Mouse (Mus musculus) heart, postnatal 0 days (tissue): ENCODE measurements around the gene Sucla2. TPM values are rescaled to one million over a fixed set of nuclear protein-coding genes. Genes with fewer than 3 reads are reported as not detected.
A peak's percentile ranks its signal among the peaks of the same experiment; 100 is the strongest.
"Not testable (repeated sequence)": the region's sequence is repeated elsewhere in the genome, so short reads cannot be mapped to it uniquely, and the experiment has no call there.

Experiments used
- ATAC-seq: fragments of 200-750 bp; cut with Nextera tagmentation; 2 replicates; pipeline ENCODE4 v1.8.0; 2017; ENCODE audit warnings: low read depth, moderate number of reproducible peaks, moderate library complexity; ENCODE audit not compliant: insufficient read depth
- DNase-seq: peaks from one replicate; pipeline ENCODE4 v3.0.0-alpha.2; 2016; ENCODE audit warnings: low spot score
- H3K27ac ChIP-seq: fragments of 300-500 bp; sonication (generic); 2 replicates; pipeline ENCODE4 v1.5.1; 2014; ENCODE audit warnings: low read depth, mild to moderate bottlenecking
- H3K27me3 ChIP-seq: fragments of 300-500 bp; sonication (generic); 2 replicates; pipeline ENCODE4 v1.6.1; 2014; ENCODE audit warnings: low read length, mixed read lengths; ENCODE audit not compliant: control insufficient read depth, insufficient read depth
- H3K36me3 ChIP-seq: fragments of 300-500 bp; sonication (generic); replicated peaks from 2 replicates; pipeline ENCODE4 v1.6.1; 2014; ENCODE audit warnings: low read length, mixed read lengths; ENCODE audit not compliant: control insufficient read depth, insufficient read depth
- H3K4me1 ChIP-seq: fragments of 300-500 bp; sonication (generic); 2 replicates; pipeline ENCODE4 v1.6.1; 2014; ENCODE audit warnings: antibody characterized with exemption; ENCODE audit not compliant: control insufficient read depth, insufficient read depth
- H3K4me2 ChIP-seq: fragments of 300-500 bp; sonication (generic); 2 replicates; pipeline ENCODE4 v1.6.1; 2014; ENCODE audit warnings: low read depth, mild to moderate bottlenecking, low read length, moderate library complexity
- H3K4me3 ChIP-seq: fragments of 300-500 bp; sonication (generic); 2 replicates; pipeline ENCODE4 v1.5.1; 2014; ENCODE audit warnings: low read depth, low read length
- H3K9ac ChIP-seq: fragments of 300-500 bp; sonication (generic); replicated peaks from 2 replicates; pipeline ENCODE4 v1.6.1; 2014; ENCODE audit warnings: low read depth, low read length, mixed read lengths
- H3K9me3 ChIP-seq: fragments of 300-500 bp; sonication (generic); replicated peaks from 2 replicates; pipeline ENCODE4 v1.6.1; 2016; ENCODE audit warnings: low read length; ENCODE audit not compliant: control insufficient read depth
- CTCF ChIP-seq: IDR thresholded peaks from 2 replicates; pipeline ENCODE4 v1.5.1; 2016; ENCODE audit warnings: antibody characterized with exemption, control low read depth, low read depth
- EP300 ChIP-seq: IDR thresholded peaks from 2 replicates; pipeline ENCODE4 v1.6.1; 2016; ENCODE audit warnings: antibody characterized with exemption, low read depth
- WGBS: fragments of 180-500 bp; shearing (Covaris S2); extraction: QIAGEN DNeasy Blood & Tissue Kit; methylation state at CpG from one replicate; pipeline ENCODE4 v1.1.7; 2014; 5-methylcytosine and 5-hydroxymethylcytosine counted together
- polyA plus RNA-seq: library from polyadenylated mRNA; unstranded; fragments of >200 nt; fragmentation: Nextera tagmentation; extraction: Ambion mirVana; gene quantifications from 2 replicates; pipeline ENCODE4 v1.2.1, GENCODE M21; 2015
- total RNA-seq: library from RNA; depleted of rRNA; stranded (reverse); fragments of >200 nt; gene quantifications from 2 replicates; pipeline ENCODE4 v1.2.3, GENCODE M21; 2014; ENCODE audit warnings: low replicate concordance

Sucla2 gene
- total and polyA plus RNA-seq, 2 experiments from 2014 or later, result 229 to 449 TPM

DNA sequence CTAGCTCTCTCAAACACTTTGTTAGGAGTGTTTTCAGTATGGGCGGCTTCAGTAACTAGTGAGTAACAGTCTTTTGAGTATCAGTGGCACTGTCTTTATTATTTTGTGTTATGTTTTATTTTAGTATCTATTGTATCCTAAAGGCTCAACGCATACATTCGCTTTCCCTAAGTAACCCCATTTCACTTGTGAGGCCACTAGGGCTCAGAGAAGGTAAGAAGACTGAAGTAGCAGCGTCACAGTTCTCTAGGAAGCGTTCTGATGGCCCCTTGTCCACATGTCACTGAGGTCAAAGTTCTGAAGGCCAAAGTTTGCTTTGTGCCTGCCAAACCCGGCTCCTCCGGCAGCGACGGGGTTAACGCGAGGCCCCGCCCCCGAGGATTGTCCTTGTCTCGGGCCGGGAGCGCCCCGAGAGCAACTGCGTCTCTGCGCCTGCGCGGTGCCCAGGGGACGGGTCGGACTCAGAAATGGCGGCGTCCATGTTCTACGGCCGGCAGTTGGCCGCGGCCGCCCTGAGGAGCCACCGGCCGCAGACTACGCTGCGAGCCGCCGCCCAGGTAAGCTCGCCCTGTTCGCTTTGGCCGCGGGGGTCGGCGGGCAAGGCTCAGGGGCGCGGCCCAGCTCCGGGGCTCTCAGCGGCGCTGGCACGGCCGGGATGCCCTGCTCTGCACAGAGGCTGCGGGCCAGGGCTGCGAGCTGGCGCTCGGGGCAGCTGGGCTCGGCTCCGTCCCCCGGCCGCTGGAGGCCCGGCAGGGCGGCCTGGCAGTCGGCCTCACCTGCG lies 27.4 kb downstream of the Sucla2 start:
- Histone ChIP-seq H3K36me3 (peaks cover 3% of the 10 kb centered on the region; the same call in 1 of the 2 replicates), H3K27ac (peak overlapping the region; percentile 90), H3K9ac (peak overlapping the region; percentile 95), H3K4me3 (peak overlapping the region; percentile 93), H3K4me2 (peak overlapping the region; percentile 67), H3K4me1 (peaks cover 14% of the 10 kb centered on the region), H3K27me3 (no peaks in the 10 kb centered on the region), H3K9me3 (no peaks in the 10 kb centered on the region)
- WGBS, result 4% methylated on average over 61 of the region's 61 CpGs
- DNase-seq, result peak; percentile 91
- ATAC-seq, result peak; percentile 98
- TF ChIP-seq EP300 (no peak), CTCF (no peak)

DNA sequence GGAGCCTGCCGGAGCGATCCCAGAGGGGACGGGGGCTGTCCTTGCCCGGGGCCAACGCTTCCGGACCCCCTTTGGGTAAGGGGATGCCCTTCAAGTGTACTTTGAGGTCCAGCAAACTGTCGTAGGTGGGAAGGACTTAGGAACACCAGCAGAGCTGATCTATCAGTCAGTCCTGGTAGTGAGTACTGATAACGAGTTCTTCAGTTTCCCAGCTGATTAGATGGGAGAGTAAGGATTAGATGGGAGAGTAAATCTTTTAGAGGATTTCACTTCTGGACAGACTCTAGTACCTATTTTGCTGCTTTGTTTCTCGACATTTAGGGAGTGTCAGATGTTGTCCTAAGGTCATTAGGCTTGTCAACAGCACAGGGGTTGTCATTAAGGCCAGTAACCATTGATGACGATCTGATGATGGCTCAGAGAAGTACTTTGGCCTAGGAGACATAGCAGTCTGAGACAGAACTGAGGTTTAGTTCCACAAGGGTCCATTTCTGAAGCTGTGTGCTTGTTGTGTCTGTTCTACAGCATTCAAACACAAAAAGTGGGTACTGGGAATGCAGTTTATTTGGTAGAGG lies 28.1 kb downstream of the Sucla2 start:
- no peak for TF ChIP-seq EP300
- TF ChIP-seq CTCF, result no peak
- ATAC-seq (no peak), DNase-seq (no peak)
- Histone ChIP-seq H3K9ac (peak overlapping the region; percentile 95), H3K27ac (peak overlapping the region; percentile 90), H3K9me3 (no peaks in the 10 kb centered on the region), H3K4me3 (peak overlapping the region; percentile 93), H3K4me1 (peaks cover 14% of the 10 kb centered on the region), H3K36me3 (peaks cover 3% of the 10 kb centered on the region; the same call in 1 of the 2 replicates), H3K27me3 (no peaks in the 10 kb centered on the region), H3K4me2 (peak overlapping the region; percentile 67)
- under 1% methylated on average over 10 of the region's 10 CpGs for WGBS

- not testable (repeated sequence) for DNase-seq
- H3K36me3 ChIP-seq, result peaks cover 26% of the 10 kb centered on the region
Observed at GRCm38 (mm10) chr14:73569831-73570230, 44.7 kb downstream of the Sucla2 start.

GRCm38 (mm10) chr14:73571143-73571542 lies 46.0 kb downstream of the Sucla2 start:
- peaks cover 29% of the 10 kb centered on the region for H3K36me3 ChIP-seq
- DNase-seq, result no peak
- no peak overlapping the region for H3K27ac ChIP-seq
- no peak overlapping the region for H3K9ac ChIP-seq
- no peak overlapping the region for H3K4me3 ChIP-seq
- no peaks in the 10 kb centered on the region for H3K4me1 ChIP-seq
- no peaks in the 10 kb centered on the region for H3K9me3 ChIP-seq
- no peak for TF ChIP-seq EP300
- no peak for TF ChIP-seq CTCF
- no peak for ATAC-seq
- WGBS, result 77% methylated on average over 4 of the region's 4 CpGs
- H3K4me2 ChIP-seq, result no peak overlapping the region
- no peaks in the 10 kb centered on the region for H3K27me3 ChIP-seq

More at GRCm38 (mm10) chr14:73569831-73570230, 44.7 kb downstream of the Sucla2 start:
- not testable (repeated sequence) for H3K4me2 ChIP-seq, H3K9me3 ChIP-seq, ATAC-seq, H3K4me3 ChIP-seq, H3K27me3 ChIP-seq, H3K9ac ChIP-seq, H3K4me1 ChIP-seq, H3K27ac ChIP-seq
- 84% methylated on average over 4 of the region's 4 CpGs for WGBS

- Histone ChIP-seq H3K27me3 (no peaks in the 10 kb centered on the region), H3K9me3 (no peaks in the 10 kb centered on the region), H3K27ac (no peak overlapping the region), H3K9ac (no peak overlapping the region), H3K4me2 (no peak overlapping the region), H3K4me1 (no peaks in the 10 kb centered on the region), H3K4me3 (no peak overlapping the region), H3K36me3 (peaks cover 39% of the 10 kb centered on the region)
- ATAC-seq, result no peak
- 62% methylated on average over 5 of the region's 5 CpGs for WGBS
- no peak for DNase-seq
- no peak for TF ChIP-seq CTCF
- no peak for TF ChIP-seq EP300
Observed at GRCm38 (mm10) chr14:73574053-73574452, 48.9 kb downstream of the Sucla2 start.

DNA sequence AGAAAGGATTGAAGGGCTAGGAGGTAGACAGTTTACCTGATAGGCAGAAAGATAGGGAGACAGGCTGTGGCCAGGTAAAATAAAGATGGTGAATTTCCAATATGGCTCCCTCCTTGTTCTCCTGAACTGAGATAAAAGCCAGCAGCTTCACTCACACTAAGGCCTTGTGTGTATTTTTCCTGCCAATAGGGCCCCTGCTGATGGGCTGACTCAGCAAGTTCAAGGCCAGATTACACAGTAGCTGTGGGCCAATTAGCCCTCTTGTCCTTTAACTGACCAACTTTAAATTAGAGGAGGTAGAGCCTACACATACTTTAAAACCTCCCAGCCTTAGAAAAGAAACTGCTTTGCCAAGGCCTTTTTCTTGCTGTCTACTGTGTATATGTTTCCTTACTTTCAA lies 51.2 kb downstream of the Sucla2 start:
- Histone ChIP-seq H3K9me3 (no peaks in the 10 kb centered on the region), H3K9ac (no peak overlapping the region), H3K4me1 (no peaks in the 10 kb centered on the region), H3K27ac (no peak overlapping the region), H3K4me2 (no peak overlapping the region), H3K27me3 (no peaks in the 10 kb centered on the region), H3K4me3 (no peak overlapping the region), H3K36me3 (peaks cover 45% of the 10 kb centered on the region)
- no peak for ATAC-seq
- no peak for TF ChIP-seq CTCF
- no peak for TF ChIP-seq EP300
- no peak for DNase-seq
